Mouse (Mus musculus) liver, embryonic 11.5 days (tissue): Measurements from ENCODE around the gene Kazald1. TPM values are rescaled to one million over a fixed set of nuclear protein-coding genes. Genes with fewer than 3 reads are reported as not detected.

Source experiments
- ATAC-seq: fragments of 200-750 bp; cut with Nextera tagmentation; replicated peaks from 2 replicates; pipeline ENCODE4 v1.8.0; 2017; ENCODE audit warnings: moderate number of reproducible peaks, mild to moderate bottlenecking, moderate TSS enrichment, moderate library complexity; ENCODE audit not compliant: low FRiP score
- DNase-seq: peaks from one replicate; pipeline ENCODE4 v3.0.0-alpha.2; 2017; ENCODE audit warnings: low spot score
- H3K27ac ChIP-seq: fragments of 300-500 bp; sonication (generic); 2 replicates; pipeline ENCODE4 v1.5.1; 2014; ENCODE audit warnings: mild to moderate bottlenecking, low read depth, low read length, control low read depth
- H3K27me3 ChIP-seq: fragments of 300-500 bp; sonication (generic); replicated peaks from 2 replicates; pipeline ENCODE4 v1.6.1; 2014; ENCODE audit warnings: low read length, mixed read lengths; ENCODE audit not compliant: control insufficient read depth, insufficient read depth
- H3K36me3 ChIP-seq: fragments of 300-500 bp; sonication (generic); 2 replicates; pipeline ENCODE4 v1.6.1; 2014; ENCODE audit warnings: mild to moderate bottlenecking, low read length, moderate library complexity, mixed read lengths; ENCODE audit not compliant: control insufficient read depth, insufficient read depth
- H3K4me1 ChIP-seq: fragments of 300-500 bp; sonication (generic); replicated peaks from 2 replicates; pipeline ENCODE4 v1.6.1; 2014; ENCODE audit warnings: low read length, mixed read lengths; ENCODE audit not compliant: control insufficient read depth, insufficient read depth
- H3K4me2 ChIP-seq: fragments of 300-500 bp; sonication (generic); 2 replicates; pipeline ENCODE4 v1.6.1; 2014; ENCODE audit warnings: mild to moderate bottlenecking, control low read depth, moderate library complexity
- H3K4me3 ChIP-seq: fragments of 300-500 bp; sonication (generic); 2 replicates; pipeline ENCODE4 v1.5.1; 2014; ENCODE audit warnings: low read depth, low read length, control low read depth
- H3K9ac ChIP-seq: fragments of 300-500 bp; sonication (generic); 2 replicates; pipeline ENCODE4 v1.6.1; 2014; ENCODE audit warnings: low read depth, low read length, control low read depth
- H3K9me3 ChIP-seq: fragments of 300-500 bp; sonication (generic); 2 replicates; pipeline ENCODE4 v1.6.1; 2016; ENCODE audit warnings: low read length, inconsistent platforms, mixed read lengths; ENCODE audit not compliant: control insufficient read depth
- WGBS: fragments of 180-500 bp; shearing (Covaris S2); extraction: QIAGEN DNeasy Blood & Tissue Kit; methylation state at CpG from one replicate; pipeline ENCODE4 v1.1.7; 2014; 5-methylcytosine and 5-hydroxymethylcytosine counted together
- polyA plus RNA-seq: library from polyadenylated mRNA; unstranded; fragments of >200 nt; fragmentation: Nextera tagmentation; extraction: Ambion mirVana; gene quantifications from 2 replicates; pipeline ENCODE4 v1.2.1, GENCODE M21; 2014

Gene Kazald1
- polyA plus RNA-seq, 1 experiment from 2014 or later: 1.6 TPM

DNA sequence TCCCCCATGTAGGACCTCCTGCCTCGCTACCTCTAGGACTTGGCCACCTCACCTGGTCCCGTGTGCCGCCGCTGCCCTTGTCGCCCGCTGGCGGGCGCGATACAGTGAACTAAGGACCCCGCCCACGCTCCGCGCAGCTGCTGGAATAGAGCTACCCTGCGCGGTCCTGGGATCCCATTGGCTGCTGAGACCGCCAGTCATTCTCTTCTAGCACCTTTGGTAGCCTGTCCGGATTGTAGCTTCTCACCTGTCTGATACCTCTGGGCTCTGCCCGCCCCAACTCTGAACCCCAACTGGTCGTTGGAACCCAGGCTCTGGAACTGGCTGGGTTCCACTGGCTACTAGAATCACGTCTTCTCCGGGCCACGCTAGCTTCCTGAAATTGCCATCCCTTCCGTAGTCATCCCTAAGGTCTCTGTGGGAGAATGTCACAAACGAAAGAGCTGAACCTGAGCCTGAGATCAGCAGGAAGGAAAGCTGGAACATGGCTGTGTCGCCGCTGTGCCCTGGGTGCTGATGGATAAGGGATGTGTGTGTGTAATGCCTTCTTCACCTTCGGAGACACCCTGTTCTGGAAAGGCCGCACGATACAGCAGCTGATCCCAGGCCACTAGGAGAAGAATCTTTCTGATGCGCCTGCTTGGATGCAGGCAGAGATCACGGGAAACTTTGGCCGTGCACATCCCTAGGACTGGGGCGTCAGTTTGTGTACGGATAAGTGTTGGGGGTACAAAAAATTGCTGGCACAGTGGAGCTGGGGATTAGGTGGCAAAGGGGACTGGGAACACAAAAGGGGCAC is 28.3 kb upstream of the Kazald1 start:
- H3K4me2 ChIP-seq: peak overlapping the region; percentile 93
- peaks cover 20% of the 10 kb centered on the region for H3K4me1 ChIP-seq
- H3K4me3 ChIP-seq: peak overlapping the region; percentile 56
- 0 out of 2 replicates have a peak overlapping the region, but pooled peaks have one; percentile 75 for H3K27ac ChIP-seq
- DNase-seq (no peak), ATAC-seq (peak; percentile 55; the same call in 1 of the 2 replicates)
- H3K36me3 ChIP-seq: no peaks in the 10 kb centered on the region
- WGBS: 3% methylated on average over 34 of the region's 34 CpGs
- H3K9me3 ChIP-seq: no peaks in the 10 kb centered on the region
- peak overlapping the region; percentile 64 for H3K9ac ChIP-seq
- peaks cover 47% of the 10 kb centered on the region for H3K27me3 ChIP-seq

DNA sequence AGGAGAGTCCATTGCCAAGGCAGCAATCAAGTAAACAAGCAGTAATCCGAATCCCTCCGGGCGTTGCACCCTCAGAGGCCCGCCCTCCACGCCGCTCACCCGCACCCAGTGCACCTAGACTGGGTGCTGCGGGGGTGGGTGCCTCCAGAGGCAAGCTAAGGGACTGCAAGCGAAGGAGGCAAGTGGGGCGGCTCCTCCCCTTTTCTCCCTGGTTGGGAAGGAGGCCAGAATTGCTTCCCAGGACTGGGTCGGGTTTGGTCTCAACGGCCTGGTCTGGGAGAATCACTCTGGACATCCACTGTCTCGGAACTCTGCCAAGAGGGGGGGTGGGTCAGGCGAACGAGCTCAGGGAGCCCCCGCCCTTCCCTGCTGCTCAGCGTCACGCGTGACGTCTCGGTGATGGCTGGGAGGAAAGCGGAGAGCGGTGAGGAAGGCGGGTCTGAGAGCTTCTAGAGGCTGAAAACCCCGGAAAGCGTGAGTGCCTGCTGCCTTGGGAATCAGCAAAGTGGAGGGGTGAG is 27.6 kb upstream of the Kazald1 start, which contains the start of gene Sfxn3:
Gene Sfxn3 (plus strand): TSS at position 87 of the 518 bp plus-strand sequence.
- peak; percentile 84 for ATAC-seq
- Histone ChIP-seq H3K4me3 (peak within 1 kb of the TSS; percentile 56), H3K36me3 (no peaks in the 10 kb centered on the region), H3K4me2 (peak within 1 kb of the TSS; percentile 93), H3K4me1 (peaks cover 20% of the 10 kb centered on the region), H3K9ac (peak within 1 kb of the TSS; percentile 64), H3K27me3 (peaks cover 43% of the 10 kb centered on the region), H3K27ac (peak within 1 kb of the TSS; percentile 75), H3K9me3 (no peaks in the 10 kb centered on the region)
- 2% methylated on average over 26 of the region's 26 CpGs for WGBS
- peak; percentile 79 for DNase-seq

DNA sequence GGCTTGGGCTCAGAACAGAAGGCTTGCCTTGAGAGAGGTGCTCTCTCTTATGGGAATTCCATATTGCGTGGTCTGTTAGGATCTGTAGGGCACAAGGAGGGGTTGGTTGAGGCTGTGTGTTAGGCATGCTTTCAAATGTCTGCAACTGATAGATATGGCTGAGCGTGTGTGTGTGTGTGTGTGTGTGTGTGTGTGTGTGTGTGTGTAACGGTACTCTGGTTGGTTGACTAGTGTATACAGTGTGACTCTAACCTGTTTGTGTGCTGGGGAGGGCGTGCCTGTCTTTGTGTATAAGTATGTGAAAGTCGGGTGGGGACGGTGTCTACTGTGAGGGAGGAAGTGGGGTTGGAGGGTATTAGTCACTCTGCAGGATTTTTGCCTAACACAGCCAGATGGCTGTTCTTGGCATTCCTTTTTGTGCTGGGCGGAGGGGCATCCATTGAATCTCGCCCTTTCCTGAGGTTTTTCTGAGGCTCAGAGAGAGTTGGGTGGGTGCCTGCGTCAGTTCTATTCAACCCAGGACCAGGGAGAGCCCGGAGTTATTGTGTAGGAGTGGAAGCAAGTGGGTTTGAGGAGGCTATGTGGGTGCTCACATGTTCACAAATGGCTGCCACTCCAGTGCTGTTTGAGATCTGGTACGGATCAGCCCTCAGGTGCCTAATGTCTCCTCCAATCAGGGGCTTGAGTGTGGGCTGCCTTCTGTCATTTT is 27.0 kb upstream of the Kazald1 start:
- Histone ChIP-seq H3K9me3 (no peaks in the 10 kb centered on the region), H3K4me2 (peak overlapping the region; percentile 93), H3K9ac (peak overlapping the region; percentile 64), H3K36me3 (no peaks in the 10 kb centered on the region), H3K4me3 (peak overlapping the region; percentile 56), H3K27me3 (peaks cover 43% of the 10 kb centered on the region), H3K27ac (peak overlapping the region; percentile 75), H3K4me1 (peaks cover 20% of the 10 kb centered on the region)
- ATAC-seq (peak; percentile 79), DNase-seq (no peak)
- WGBS: 35% methylated on average over 11 of the region's 11 CpGs

DNA sequence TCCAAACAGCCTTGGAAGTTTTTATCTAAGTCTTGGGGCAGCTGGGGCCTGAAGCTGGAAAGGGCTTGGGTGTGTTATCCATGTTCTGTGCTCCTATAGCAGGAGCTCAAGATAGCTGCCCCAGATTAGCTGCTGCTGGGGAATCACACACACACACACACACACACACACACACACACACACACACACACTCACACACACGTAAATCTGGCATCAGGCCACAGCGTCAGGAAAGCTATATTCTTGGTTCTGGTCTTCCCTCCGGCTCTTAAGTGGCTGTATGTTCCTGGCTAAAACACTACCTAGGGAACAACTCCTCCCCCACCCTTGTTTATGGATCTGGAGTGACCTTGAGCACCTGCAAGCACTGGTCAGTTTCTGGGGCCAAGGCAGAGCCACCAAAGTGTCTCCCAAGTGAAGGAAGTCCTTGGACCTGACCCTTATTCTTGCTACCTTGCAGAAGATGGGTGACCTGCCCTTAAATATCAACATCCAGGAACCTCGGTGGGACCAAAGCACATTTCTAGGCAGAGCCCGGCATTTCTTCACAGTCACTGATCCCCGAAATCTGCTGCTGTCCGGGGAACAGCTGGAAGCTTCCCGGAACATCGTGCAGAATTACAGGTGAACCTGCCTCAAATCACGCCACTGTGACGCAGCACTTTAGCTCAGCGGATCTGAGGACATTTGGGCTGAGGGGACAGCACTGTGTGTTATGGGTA is 26.2 kb upstream of the Kazald1 start:
- WGBS: 79% methylated on average over 12 of the region's 12 CpGs
- Histone ChIP-seq H3K4me3 (no peak overlapping the region; the same call in 1 of the 2 replicates), H3K4me1 (peaks cover 20% of the 10 kb centered on the region), H3K9ac (no peak overlapping the region), H3K36me3 (no peaks in the 10 kb centered on the region), H3K9me3 (no peaks in the 10 kb centered on the region), H3K4me2 (peak overlapping the region; percentile 93), H3K27ac (no peak overlapping the region; the same call in 1 of the 2 replicates), H3K27me3 (peaks cover 40% of the 10 kb centered on the region)
- DNase-seq (no peak), ATAC-seq (no peak)

DNA sequence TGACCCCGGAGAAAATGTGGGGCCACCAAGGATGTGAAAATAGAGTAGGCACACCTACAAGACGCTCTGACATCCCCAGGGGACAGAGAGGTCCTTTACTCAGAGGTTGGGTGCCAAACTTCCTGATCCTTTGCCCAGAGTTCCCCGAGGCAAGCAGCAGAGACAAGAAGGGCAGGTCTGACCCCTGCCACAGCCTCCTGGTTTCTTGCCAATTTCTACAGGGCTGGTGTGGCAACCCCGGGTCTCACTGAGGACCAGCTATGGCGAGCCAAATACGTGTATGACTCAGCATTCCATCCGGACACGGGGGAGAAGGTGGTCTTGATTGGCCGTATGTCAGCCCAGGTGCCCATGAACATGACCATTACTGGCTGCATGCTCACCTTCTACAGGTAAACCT is 25.5 kb upstream of the Kazald1 start:
- Histone ChIP-seq H3K4me2 (no peak overlapping the region), H3K9me3 (no peaks in the 10 kb centered on the region), H3K36me3 (no peaks in the 10 kb centered on the region), H3K9ac (no peak overlapping the region), H3K27ac (no peak overlapping the region), H3K4me3 (no peak overlapping the region), H3K27me3 (peaks cover 36% of the 10 kb centered on the region), H3K4me1 (peaks cover 20% of the 10 kb centered on the region)
- DNase-seq (no peak), ATAC-seq (no peak)
- 75% methylated on average over 9 of the region's 9 CpGs for WGBS

DNA sequence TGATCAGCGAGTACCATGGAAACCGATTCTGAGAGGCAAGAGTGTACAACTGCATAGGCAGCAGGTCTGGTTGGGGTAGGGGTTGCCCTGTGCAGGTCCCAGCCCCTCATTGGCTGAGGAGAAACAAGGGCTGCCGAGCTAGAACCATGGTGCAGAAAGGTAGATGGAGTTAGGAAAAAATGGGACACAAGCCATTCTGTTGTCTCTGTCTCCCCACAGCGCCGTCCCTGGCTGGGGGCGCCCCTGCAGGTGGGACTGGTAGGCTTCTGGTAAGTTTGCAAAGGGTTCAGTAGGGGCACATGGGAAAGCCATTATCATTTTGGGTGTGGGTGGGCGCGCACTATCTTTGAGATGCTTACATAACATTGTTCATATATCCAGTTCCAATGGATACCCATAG is 21.6 kb upstream of the Kazald1 start:
- H3K9ac ChIP-seq: no peak overlapping the region
- 82% methylated on average over 8 of the region's 8 CpGs for WGBS
- peaks cover 7% of the 10 kb centered on the region; the same call in 1 of the 2 replicates for H3K27me3 ChIP-seq
- no peak for DNase-seq
- no peaks in the 10 kb centered on the region for H3K9me3 ChIP-seq
- ATAC-seq: no peak
- H3K4me1 ChIP-seq: peaks cover 14% of the 10 kb centered on the region
- H3K4me3 ChIP-seq: no peak overlapping the region
- H3K27ac ChIP-seq: no peak overlapping the region
- H3K36me3 ChIP-seq: no peaks in the 10 kb centered on the region
- no peak overlapping the region for H3K4me2 ChIP-seq

DNA sequence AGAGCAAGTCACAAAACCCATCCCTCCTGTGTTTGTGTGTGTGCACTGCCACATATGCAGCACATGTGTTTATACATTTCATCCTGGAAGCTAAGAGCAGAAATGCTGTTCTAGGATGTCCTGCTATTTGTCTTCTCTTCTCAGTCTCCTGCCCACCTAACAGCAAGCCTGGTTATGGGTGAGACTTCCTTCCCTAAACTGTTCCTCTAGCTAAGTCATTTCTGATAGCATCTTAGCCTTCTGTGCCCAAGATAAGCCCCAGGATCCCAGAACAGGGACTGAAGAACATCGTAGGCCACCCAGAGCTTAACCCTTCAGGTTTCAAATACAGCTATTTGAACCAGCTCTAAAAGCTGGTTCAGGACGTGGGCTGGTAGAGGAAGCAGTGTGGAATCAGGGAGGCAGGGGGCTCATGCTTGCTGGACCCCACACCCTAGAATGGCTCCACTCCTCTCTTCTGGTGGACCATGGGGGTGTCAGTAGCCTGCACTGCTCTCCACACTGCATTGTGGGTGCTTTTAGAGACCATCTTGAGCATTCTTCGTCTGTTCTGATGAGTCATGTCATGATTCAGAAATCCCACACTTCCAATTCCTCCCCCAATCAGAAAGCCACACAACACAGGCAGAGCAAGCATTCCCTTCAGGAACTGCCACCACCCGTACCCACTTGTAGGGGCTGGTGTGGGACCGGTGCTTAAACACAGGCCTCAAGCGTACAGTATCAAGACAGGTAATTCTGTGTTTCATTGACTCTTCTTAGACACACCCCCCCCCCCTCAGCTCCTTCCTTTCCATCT is 19.9 kb upstream of the Kazald1 start:
- DNase-seq (no peak), ATAC-seq (no peak)
- Histone ChIP-seq H3K9ac (no peak overlapping the region), H3K27me3 (0 out of 2 replicates have a peak, but pooled peaks cover 2% of the 10 kb centered on the region), H3K36me3 (no peaks in the 10 kb centered on the region), H3K27ac (no peak overlapping the region), H3K4me2 (no peak overlapping the region), H3K4me3 (no peak overlapping the region), H3K4me1 (peaks cover 20% of the 10 kb centered on the region), H3K9me3 (no peaks in the 10 kb centered on the region)
- WGBS: 61% methylated on average over 6 of the region's 6 CpGs
